Mouse (Mus musculus): ENCODE measurements around the gene Fgf22. TPM values are rescaled to one million over a fixed set of nuclear protein-coding genes. Genes with fewer than 3 reads are reported as not detected.

Gene Fgf22
- polyA plus RNA-seq, 1 experiment from 2014 or later = 0.30 TPM

GRCm38 (mm10) chr10:79797326-79797725, 42.5 kb downstream of the Fgf22 start:
- H3K9me3 ChIP-seq (ENCODE audit: low read depth, low read length) = no peaks in the 10 kb centered on the region
- no peak overlapping the region for H3K27ac ChIP-seq (ENCODE audit: low read depth)
- H3K4me2 ChIP-seq = no peak overlapping the region
- no peak overlapping the region for H3K9ac ChIP-seq
- H3K36me3 ChIP-seq (ENCODE audit: insufficient read depth) = no peaks in the 10 kb centered on the region
- 43% methylated on average over 15 of the region's 15 CpGs for WGBS
- ATAC-seq (ENCODE audit: insufficient read depth) = no peak
- peaks cover 11% of the 10 kb centered on the region for H3K4me1 ChIP-seq (ENCODE audit: insufficient read depth)
- H3K4me3 ChIP-seq (ENCODE audit: low read depth, low read length) = no peak overlapping the region
- no peak for TF ChIP-seq CTCF (IDR thresholded peaks at IDR 0.05; ENCODE audit: low read depth)
- no peak for DNase-seq
- no peaks in the 10 kb centered on the region for H3K27me3 ChIP-seq (ENCODE audit: insufficient read depth, low read length)

GRCm38 (mm10) chr10:79798289-79798928, 43.5 kb downstream of the Fgf22 start:
- H3K9me3 ChIP-seq (ENCODE audit: low read depth, low read length) = no peaks in the 10 kb centered on the region
- no peak overlapping the region for H3K27ac ChIP-seq (ENCODE audit: low read depth)
- ATAC-seq (ENCODE audit: insufficient read depth) = no peak
- no peak for DNase-seq
- H3K9ac ChIP-seq = no peak overlapping the region
- peaks cover 20% of the 10 kb centered on the region for H3K4me1 ChIP-seq (ENCODE audit: insufficient read depth)
- WGBS = 85% methylated on average over 12 of the region's 12 CpGs
- no peaks in the 10 kb centered on the region for H3K27me3 ChIP-seq (ENCODE audit: insufficient read depth, low read length)
- H3K4me2 ChIP-seq = no peak overlapping the region
- H3K36me3 ChIP-seq (ENCODE audit: insufficient read depth) = no peaks in the 10 kb centered on the region
- no peak for TF ChIP-seq CTCF (IDR thresholded peaks at IDR 0.05; ENCODE audit: low read depth)
- no peak overlapping the region for H3K4me3 ChIP-seq (ENCODE audit: low read depth, low read length)

- no peak overlapping the region for H3K27ac ChIP-seq (ENCODE audit: low read depth)
- ATAC-seq (ENCODE audit: insufficient read depth) = no peak
- no peak for TF ChIP-seq CTCF (IDR thresholded peaks at IDR 0.05; ENCODE audit: low read depth)
- H3K4me3 ChIP-seq (ENCODE audit: low read depth, low read length) = no peak overlapping the region
- 73% methylated on average over 11 of the region's 11 CpGs for WGBS
- peaks cover 13% of the 10 kb centered on the region for H3K4me1 ChIP-seq (ENCODE audit: insufficient read depth)
- DNase-seq = no peak
- no peak overlapping the region for H3K9ac ChIP-seq
- no peaks in the 10 kb centered on the region for H3K36me3 ChIP-seq (ENCODE audit: insufficient read depth)
- H3K27me3 ChIP-seq (ENCODE audit: insufficient read depth, low read length) = no peaks in the 10 kb centered on the region
- no peak overlapping the region for H3K4me2 ChIP-seq
- no peaks in the 10 kb centered on the region for H3K9me3 ChIP-seq (ENCODE audit: low read depth, low read length)
Measured at GRCm38 (mm10) chr10:79800508-79800907, 45.6 kb downstream of the Fgf22 start.

- Histone ChIP-seq H3K27me3 (ENCODE audit: insufficient read depth, low read length) (no peaks in the 10 kb centered on the region), H3K36me3 (ENCODE audit: insufficient read depth) (no peaks in the 10 kb centered on the region), H3K4me3 (ENCODE audit: low read depth, low read length) (no peak overlapping the region), H3K9me3 (ENCODE audit: low read depth, low read length) (no peaks in the 10 kb centered on the region), H3K4me1 (ENCODE audit: insufficient read depth) (peaks cover 13% of the 10 kb centered on the region), H3K4me2 (0 out of 2 replicates have a peak overlapping the region, but pooled peaks have one; percentile 4), H3K27ac (ENCODE audit: low read depth) (no peak overlapping the region), H3K9ac (no peak overlapping the region)
- TF ChIP-seq CTCF (IDR thresholded peaks at IDR 0.05; ENCODE audit: low read depth) = no peak
- ATAC-seq (ENCODE audit: insufficient read depth) (no peak), DNase-seq (no peak)
- WGBS = 40% methylated on average over 3 of the region's 3 CpGs
Measured at GRCm38 (mm10) chr10:79801837-79802236, 47.0 kb downstream of the Fgf22 start.

GRCm38 (mm10) chr10:79802331-79802971, 47.6 kb downstream of the Fgf22 start:
- Histone ChIP-seq H3K36me3 (ENCODE audit: insufficient read depth) (no peaks in the 10 kb centered on the region), H3K9ac (no peak overlapping the region), H3K4me1 (ENCODE audit: insufficient read depth) (peaks cover 13% of the 10 kb centered on the region), H3K27ac (ENCODE audit: low read depth) (no peak overlapping the region), H3K4me2 (0 out of 2 replicates have a peak overlapping the region, but pooled peaks have one; percentile 12), H3K4me3 (ENCODE audit: low read depth, low read length) (no peak overlapping the region), H3K9me3 (ENCODE audit: low read depth, low read length) (no peaks in the 10 kb centered on the region), H3K27me3 (ENCODE audit: insufficient read depth, low read length) (no peaks in the 10 kb centered on the region)
- WGBS = 45% methylated on average over 11 of the region's 11 CpGs
- DNase-seq (peak; percentile 27), ATAC-seq (ENCODE audit: insufficient read depth) (0 out of 2 replicates have a peak, but pooled peaks have one; percentile 11)
- TF ChIP-seq CTCF (IDR thresholded peaks at IDR 0.05; ENCODE audit: low read depth) = no peak

GRCm38 (mm10) chr10:79803716-79804323, 48.9 kb downstream of the Fgf22 start:
- Histone ChIP-seq H3K27ac (ENCODE audit: low read depth) (no peak overlapping the region), H3K36me3 (ENCODE audit: insufficient read depth) (peaks cover 7% of the 10 kb centered on the region), H3K27me3 (ENCODE audit: insufficient read depth, low read length) (no peaks in the 10 kb centered on the region), H3K9ac (0 out of 2 replicates have a peak overlapping the region, but pooled peaks have one; percentile 6), H3K4me1 (ENCODE audit: insufficient read depth) (peaks cover 13% of the 10 kb centered on the region), H3K4me3 (ENCODE audit: low read depth, low read length) (no peak overlapping the region), H3K9me3 (ENCODE audit: low read depth, low read length) (no peaks in the 10 kb centered on the region), H3K4me2 (peak overlapping the region; percentile 40; the same call in 1 of the 2 replicates)
- no peak for TF ChIP-seq CTCF (IDR thresholded peaks at IDR 0.05; ENCODE audit: low read depth)
- ATAC-seq (ENCODE audit: insufficient read depth) (peak; percentile 45; the same call in 1 of the 2 replicates), DNase-seq (peak; percentile 66)
- 12% methylated on average over 29 of the region's 29 CpGs for WGBS

- H3K4me3 ChIP-seq (ENCODE audit: low read depth, low read length) = no peak overlapping the region
- no peak overlapping the region for H3K4me2 ChIP-seq
- 43% methylated on average over 11 of the region's 11 CpGs for WGBS
- no peak for TF ChIP-seq CTCF (IDR thresholded peaks at IDR 0.05; ENCODE audit: low read depth)
- DNase-seq = no peak
- H3K9me3 ChIP-seq (ENCODE audit: low read depth, low read length) = no peaks in the 10 kb centered on the region
- H3K27ac ChIP-seq (ENCODE audit: low read depth) = no peak overlapping the region; the same call in 1 of the 2 replicates
- H3K36me3 ChIP-seq (ENCODE audit: insufficient read depth) = peaks cover 12% of the 10 kb centered on the region
- H3K4me1 ChIP-seq (ENCODE audit: insufficient read depth) = peaks cover 13% of the 10 kb centered on the region
- no peak overlapping the region for H3K9ac ChIP-seq
- no peak for ATAC-seq (ENCODE audit: insufficient read depth)
- H3K27me3 ChIP-seq (ENCODE audit: insufficient read depth, low read length) = no peaks in the 10 kb centered on the region
Measured at GRCm38 (mm10) chr10:79805636-79806035, 50.8 kb downstream of the Fgf22 start.
